Mouse (Mus musculus) heart, embryonic 16.5 days (tissue): ENCODE data around the gene Tmed1. TPM values are rescaled to one million over a fixed set of nuclear protein-coding genes. Genes with fewer than 3 reads are reported as not detected.
"Not testable (repeated sequence)": the region's sequence is repeated elsewhere in the genome, so short reads cannot be mapped to it uniquely, and the experiment has no call there.

Experiments
- ATAC-seq: fragments of 200-750 bp; cut with Nextera tagmentation; replicated peaks from 2 replicates; pipeline ENCODE4 v1.8.0; 2017; ENCODE audit warnings: moderate number of reproducible peaks; ENCODE audit not compliant: insufficient read depth, low FRiP score; ENCODE audit errors: extremely low read depth
- H3K27ac ChIP-seq: fragments of 300-500 bp; sonication (generic); 2 replicates; pipeline ENCODE4 v1.5.1; 2014; ENCODE audit warnings: mild to moderate bottlenecking, low read length, control low read depth, moderate library complexity
- H3K27me3 ChIP-seq: fragments of 300-500 bp; sonication (generic); 2 replicates; pipeline ENCODE4 v1.6.1; 2014; ENCODE audit warnings: low read length, mixed read lengths; ENCODE audit not compliant: control insufficient read depth, insufficient read depth
- H3K36me3 ChIP-seq: fragments of 300-500 bp; sonication (generic); 2 replicates; pipeline ENCODE4 v1.6.1; 2014; ENCODE audit not compliant: control insufficient read depth, insufficient read depth
- H3K4me1 ChIP-seq: fragments of 300-500 bp; sonication (generic); 2 replicates; pipeline ENCODE4 v1.6.1; 2014; ENCODE audit warnings: low read length, mixed read lengths; ENCODE audit not compliant: control insufficient read depth, insufficient read depth
- H3K4me2 ChIP-seq: fragments of 300-500 bp; sonication (generic); 2 replicates; pipeline ENCODE4 v1.6.1; 2014; ENCODE audit warnings: low read depth, mild to moderate bottlenecking, control low read depth, low read length
- H3K4me3 ChIP-seq: fragments of 300-500 bp; sonication (generic); 2 replicates; pipeline ENCODE4 v1.5.1; 2014; ENCODE audit warnings: mild to moderate bottlenecking, control low read depth, low read length
- H3K9ac ChIP-seq: fragments of 300-500 bp; sonication (generic); 2 replicates; pipeline ENCODE4 v1.6.1; 2014; ENCODE audit warnings: low read length, control low read depth
- H3K9me3 ChIP-seq: fragments of 300-500 bp; sonication (generic); replicated peaks from 2 replicates; pipeline ENCODE4 v1.6.1; 2016; ENCODE audit warnings: low read length; ENCODE audit not compliant: control insufficient read depth
- WGBS: fragments of 180-500 bp; shearing (Covaris S2); extraction: QIAGEN DNeasy Blood & Tissue Kit; methylation state at CpG from one replicate; pipeline ENCODE4 v1.1.7; 2014; 5-methylcytosine and 5-hydroxymethylcytosine counted together
- polyA plus RNA-seq: library from polyadenylated mRNA; unstranded; fragments of >200 nt; fragmentation: Nextera tagmentation; extraction: Ambion mirVana; gene quantifications from 2 replicates; pipeline ENCODE4 v1.2.1, GENCODE M21; 2015

The Tmed1 gene
- polyA plus RNA-seq, 1 experiment from 2014 or later, result 81.2 TPM

DNA sequence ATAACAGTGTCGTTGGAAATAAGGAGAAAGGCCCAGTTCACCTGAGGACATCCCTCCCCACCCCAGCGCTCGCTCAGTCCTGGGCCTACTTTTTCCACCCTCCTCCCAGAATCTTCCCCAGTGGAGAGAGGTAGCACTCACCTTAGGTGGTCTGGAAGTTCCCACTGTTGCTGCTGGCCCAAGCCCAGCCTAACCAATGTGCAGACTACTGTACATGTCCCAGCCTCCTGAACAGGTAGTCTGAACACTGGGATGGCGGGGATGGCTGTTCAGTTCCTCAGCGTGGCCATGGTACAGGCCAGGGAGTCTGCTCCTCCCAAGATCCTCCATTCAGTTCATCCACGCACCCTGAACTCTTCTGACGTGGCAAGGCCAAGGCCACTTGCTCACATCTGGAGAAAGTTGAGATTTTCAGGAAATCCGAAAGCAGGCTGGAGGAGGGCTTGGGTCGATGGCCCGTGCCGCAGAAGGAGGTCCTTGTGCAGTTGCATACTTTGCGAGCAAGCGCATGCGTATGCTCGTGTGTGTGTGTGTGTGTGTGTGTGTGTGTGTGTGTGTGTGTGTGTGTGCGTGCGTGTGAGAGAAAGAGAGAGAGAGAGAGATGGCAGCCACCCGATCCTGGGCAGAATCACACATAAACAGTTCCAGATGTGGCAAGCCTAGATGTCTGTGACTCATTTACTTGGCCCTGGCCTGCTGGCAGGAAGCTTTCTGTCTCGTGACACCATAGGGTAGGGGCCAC lies 13.6 kb downstream of the Tmed1 start:
- H3K36me3 ChIP-seq, result peaks cover 31% of the 10 kb centered on the region
- peak overlapping the region; percentile 48; the same call in 1 of the 2 replicates for H3K27ac ChIP-seq
- H3K9ac ChIP-seq, result 0 out of 2 replicates have a peak overlapping the region, but pooled peaks have one; percentile 12
- H3K27me3 ChIP-seq, result no peaks in the 10 kb centered on the region
- no peaks in the 10 kb centered on the region for H3K4me1 ChIP-seq
- no peak overlapping the region for H3K4me3 ChIP-seq
- 82% methylated on average over 17 of the region's 19 CpGs for WGBS
- H3K9me3 ChIP-seq, result no peaks in the 10 kb centered on the region
- peak; percentile 16; the same call in 1 of the 2 replicates for ATAC-seq
- H3K4me2 ChIP-seq, result peak overlapping the region; percentile 16; the same call in 1 of the 2 replicates

DNA sequence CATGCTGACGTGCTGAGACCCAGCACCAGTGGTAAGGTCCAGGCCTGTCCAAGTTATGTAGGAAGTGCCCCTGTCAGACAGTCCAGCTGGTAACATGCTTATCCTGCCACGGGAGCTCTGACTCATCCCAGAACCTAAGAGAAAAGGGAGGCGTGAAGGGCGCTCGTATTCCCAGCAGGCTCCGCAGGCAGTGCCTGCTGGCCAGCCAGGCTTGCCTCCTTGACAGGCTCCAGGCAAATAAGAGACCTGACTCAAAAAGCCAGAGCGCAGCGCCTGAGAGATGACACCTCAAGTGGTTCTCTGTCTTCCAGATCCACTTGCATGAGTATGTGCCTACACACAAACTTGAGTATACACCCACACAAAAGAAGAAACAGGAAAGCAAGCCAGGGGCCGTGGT lies 15.3 kb downstream of the Tmed1 start:
- Histone ChIP-seq H3K4me3 (no peak overlapping the region), H3K36me3 (peaks cover 38% of the 10 kb centered on the region), H3K9ac (no peak overlapping the region), H3K4me2 (no peak overlapping the region), H3K27ac (no peak overlapping the region), H3K4me1 (no peaks in the 10 kb centered on the region), H3K27me3 (no peaks in the 10 kb centered on the region), H3K9me3 (no peaks in the 10 kb centered on the region)
- no peak for ATAC-seq
- WGBS, result 61% methylated on average over 9 of the region's 9 CpGs

GRCm38 (mm10) chr9:21493907-21494306 lies 16.1 kb downstream of the Tmed1 start:
- no peak for ATAC-seq
- Histone ChIP-seq H3K9ac (no peak overlapping the region), H3K36me3 (peaks cover 32% of the 10 kb centered on the region), H3K27me3 (no peaks in the 10 kb centered on the region), H3K4me2 (no peak overlapping the region), H3K4me1 (no peaks in the 10 kb centered on the region), H3K27ac (no peak overlapping the region), H3K4me3 (no peak overlapping the region), H3K9me3 (no peaks in the 10 kb centered on the region)
- 71% methylated on average over 2 of the region's 2 CpGs for WGBS

DNA sequence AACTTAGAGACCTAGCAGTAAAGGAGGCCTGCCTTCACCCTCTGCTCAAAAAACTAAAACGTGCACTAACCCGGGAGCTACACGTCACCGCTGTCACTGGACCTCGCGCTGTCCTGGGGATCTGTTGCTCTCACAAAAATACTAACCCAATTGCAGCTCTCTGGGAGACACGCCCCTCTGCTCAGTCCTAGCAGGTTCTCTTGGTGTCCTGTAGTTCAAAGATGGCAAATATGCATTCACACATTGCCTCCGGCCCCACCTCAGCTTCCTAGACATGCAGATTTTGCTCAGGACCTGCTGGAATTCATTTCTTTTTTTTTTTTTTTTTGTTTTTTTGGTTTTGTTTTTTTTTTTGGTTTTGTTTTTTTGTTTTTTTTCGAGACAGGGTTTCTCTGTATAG lies 19.4 kb downstream of the Tmed1 start:
- Histone ChIP-seq H3K4me3 (no peak overlapping the region), H3K27ac (no peak overlapping the region), H3K9me3 (no peaks in the 10 kb centered on the region), H3K4me2 (no peak overlapping the region), H3K36me3 (peaks cover 43% of the 10 kb centered on the region), H3K9ac (no peak overlapping the region), H3K4me1 (no peaks in the 10 kb centered on the region), H3K27me3 (no peaks in the 10 kb centered on the region)
- ATAC-seq, result no peak
- WGBS, result 94% methylated on average over 9 of the region's 9 CpGs

DNA sequence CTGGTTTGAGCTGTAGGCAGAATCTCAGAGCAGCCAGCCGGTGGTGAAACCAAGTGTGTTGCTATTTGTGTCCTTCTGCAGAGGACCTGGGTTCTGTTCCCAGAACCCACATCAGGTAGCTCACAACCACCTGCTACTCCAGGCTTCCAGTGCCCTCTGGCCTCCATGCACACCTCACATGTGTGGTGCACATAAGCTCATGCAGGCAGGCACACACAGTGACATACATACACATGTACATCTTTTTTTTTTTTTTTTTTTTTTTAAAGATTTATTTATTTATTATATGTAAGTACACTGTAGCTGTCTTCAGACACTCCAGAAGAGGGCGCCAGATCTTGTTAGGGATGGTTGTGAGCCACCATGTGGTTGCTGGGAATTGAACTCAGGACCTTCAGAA lies 21.8 kb downstream of the Tmed1 start:
- not testable (repeated sequence) for H3K4me1 ChIP-seq, H3K27ac ChIP-seq, H3K9ac ChIP-seq, H3K4me3 ChIP-seq, ATAC-seq, H3K9me3 ChIP-seq, H3K4me2 ChIP-seq, H3K27me3 ChIP-seq
- 79% methylated on average over 1 of the region's 2 CpGs for WGBS
- peaks cover 50% of the 10 kb centered on the region for H3K36me3 ChIP-seq

DNA sequence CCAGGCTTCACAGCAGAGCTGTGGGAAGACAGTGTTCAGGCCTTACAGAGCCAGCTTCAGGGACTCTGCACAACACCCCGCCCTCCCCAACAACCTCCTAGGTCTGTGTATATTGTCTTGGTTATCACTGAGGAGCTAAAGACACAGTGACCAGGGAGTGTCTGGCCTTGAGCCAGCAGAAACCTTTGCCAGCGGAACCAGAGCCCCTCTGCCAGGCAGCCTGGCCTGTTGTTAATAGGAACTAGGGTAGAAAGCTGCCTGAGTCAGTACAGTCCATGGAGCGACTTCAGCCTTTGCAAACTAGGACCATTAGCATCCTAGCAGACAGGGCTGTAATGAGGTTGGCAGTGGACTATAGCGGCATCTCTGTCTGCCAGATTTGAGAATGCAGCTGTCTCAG lies 26.0 kb downstream of the Tmed1 start:
- WGBS, result 67% methylated on average over 4 of the region's 4 CpGs
- no peak overlapping the region for H3K9ac ChIP-seq
- ATAC-seq, result peak; percentile 33; the same call in 1 of the 2 replicates
- peaks cover 5% of the 10 kb centered on the region; the same call in 1 of the 2 replicates for H3K4me1 ChIP-seq
- no peak overlapping the region for H3K4me3 ChIP-seq
- no peaks in the 10 kb centered on the region for H3K27me3 ChIP-seq
- H3K9me3 ChIP-seq, result no peaks in the 10 kb centered on the region
- H3K36me3 ChIP-seq, result peaks cover 48% of the 10 kb centered on the region
- no peak overlapping the region for H3K4me2 ChIP-seq
- no peak overlapping the region for H3K27ac ChIP-seq

- no peak overlapping the region for H3K9ac ChIP-seq
- H3K9me3 ChIP-seq, result 0 out of 2 replicates have a peak, but pooled peaks cover 2% of the 10 kb centered on the region
- H3K4me1 ChIP-seq, result no peaks in the 10 kb centered on the region
- H3K27ac ChIP-seq, result no peak overlapping the region
- WGBS, result 94% methylated on average over 6 of the region's 6 CpGs
- H3K27me3 ChIP-seq, result no peaks in the 10 kb centered on the region
- peaks cover 67% of the 10 kb centered on the region for H3K36me3 ChIP-seq
- H3K4me3 ChIP-seq, result no peak overlapping the region
- no peak overlapping the region for H3K4me2 ChIP-seq
- no peak for ATAC-seq
Measured at GRCm38 (mm10) chr9:21477707-21478106, 32.3 kb downstream of the Tmed1 start.

DNA sequence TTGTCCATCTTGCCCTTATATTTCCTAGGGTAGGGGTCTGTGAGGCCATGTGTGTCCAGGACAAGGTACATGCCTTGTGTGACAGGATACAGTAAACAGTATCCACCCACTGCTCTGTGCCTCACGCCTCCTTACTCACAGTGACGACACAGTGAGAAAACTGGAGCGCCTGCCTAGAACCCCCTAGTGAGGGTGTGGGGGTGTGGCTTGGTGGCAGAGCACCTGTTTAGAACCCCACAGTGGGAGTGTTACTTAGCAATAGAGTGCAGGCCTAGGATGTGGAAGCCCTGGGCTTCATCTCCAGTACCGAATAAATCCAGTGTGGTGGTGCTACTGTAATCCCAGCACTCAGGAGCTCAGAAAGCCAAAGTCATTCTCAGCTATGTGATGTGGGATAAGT lies 37.1 kb downstream of the Tmed1 start:
- H3K9me3 ChIP-seq, result 0 out of 2 replicates have a peak, but pooled peaks cover 2% of the 10 kb centered on the region
- 83% methylated on average over 4 of the region's 4 CpGs for WGBS
- no peaks in the 10 kb centered on the region for H3K4me1 ChIP-seq
- peaks cover 69% of the 10 kb centered on the region for H3K36me3 ChIP-seq
- ATAC-seq, result no peak
- H3K4me3 ChIP-seq, result no peak overlapping the region
- H3K27me3 ChIP-seq, result no peaks in the 10 kb centered on the region
- no peak overlapping the region for H3K9ac ChIP-seq
- no peak overlapping the region for H3K27ac ChIP-seq
- no peak overlapping the region for H3K4me2 ChIP-seq
